Comparison of ENCODE assay signal across 8 mouse cellular contexts in genomic region chr9:65827344-65828015, GRCm38 (mm10). TPM values are rescaled to one million over a fixed set of nuclear protein-coding genes. Genes with fewer than 3 reads are reported as not detected.
A peak's percentile ranks its signal among the peaks of the same experiment; 100 is the strongest.
DNase-seq lines count a peak whose midpoint lies in the region; ATAC-seq lines count a peak whose summit lies in the region.

Gene Zfp609 (minus strand): TSS chr9:65827564.

- H3K4me2 ChIP-seq in hindbrain, embryonic 14.5 days (replicated peaks) = peak within 1 kb of the TSS; percentile 82

- H3K36me3 ChIP-seq in hindbrain, embryonic 14.5 days (replicated peaks; ENCODE audit: control insufficient read depth, insufficient read depth) = no peaks in the 10 kb centered on the region

- peak; percentile 97 for DNase-seq in R1 (ENCODE audit: low read depth, low spot score)
- peak; percentile 99 for DNase-seq in cerebellum, postnatal 14 days
- peak; percentile 97 to 98 for DNase-seq in frontal cortex, postnatal 25 days (ENCODE audit: low spot score in 2 of 2)
- DNase-seq in hindbrain, embryonic 14.5 days (ENCODE audit: low spot score) = peak; percentile 100
- DNase-seq in layer of hippocampus, postnatal 25 days (ENCODE audit: extremely low spot score in 1 of 2, low spot score in 1 of 2) = peak; percentile 99 to 100
- peak; percentile 97 for DNase-seq in lung, postnatal 14 days
- DNase-seq in ovary, postnatal 36 days (ENCODE audit: low spot score) = peak; percentile 95
- peak; percentile 91 for DNase-seq in thymus, postnatal 14 days

- no peaks in the 10 kb centered on the region for H3K9me3 ChIP-seq in hindbrain, embryonic 14.5 days (ENCODE audit: control insufficient read depth, low read length)

- H3K4me1 ChIP-seq in hindbrain, embryonic 14.5 days (replicated peaks; ENCODE audit: control insufficient read depth, insufficient read depth, low read length) = peaks cover 38% of the 10 kb centered on the region

- peak within 1 kb of the TSS; percentile 100 for H3K27ac ChIP-seq in hindbrain, embryonic 14.5 days

- H3K4me3 ChIP-seq in hindbrain, embryonic 14.5 days (replicated peaks; ENCODE audit: low read length) = peak within 1 kb of the TSS; percentile 84

- no peaks in the 10 kb centered on the region for H3K27me3 ChIP-seq in hindbrain, embryonic 14.5 days (ENCODE audit: control insufficient read depth, insufficient read depth, low read length)

- 0% methylated on average over 45 of the region's 76 CpGs for WGBS in hindbrain, embryonic 14.5 days

- ATAC-seq in hindbrain, embryonic 14.5 days (ENCODE audit: low FRiP score) = peak; percentile 87

- peak within 1 kb of the TSS; percentile 98 for H3K9ac ChIP-seq in hindbrain, embryonic 14.5 days

RNA-seq across cellular contexts. Expression of gene Zfp609, which starts in this region (rescaled TPM):
- 8.0 and 8.8 TPM in 2 replicates for polyA plus RNA-seq in hindbrain, embryonic 14.5 days (2014; fragmentation: Nextera tagmentation; extraction: Ambion mirVana)
- total RNA-seq in layer of hippocampus, postnatal 25 days (2021) = 10 to 100 TPM; 42.9 to 54.3 TPM

Comparison
In these comparisons a context has a peak if more than half of its experiments do, and no peak if none do; other contexts are left out.
1. Peak in every context shown above with its lines: DNase-seq, ATAC-seq, H3K4me3 ChIP-seq and H3K27ac ChIP-seq.